Mouse (Mus musculus): ENCODE results near the gene Trim8. TPM values are rescaled to one million over a fixed set of nuclear protein-coding genes. Genes with fewer than 3 reads are reported as not detected.

Trim8 gene
- polyA plus RNA-seq, 1 experiment from 2014 or later: 34.1 TPM

DNA sequence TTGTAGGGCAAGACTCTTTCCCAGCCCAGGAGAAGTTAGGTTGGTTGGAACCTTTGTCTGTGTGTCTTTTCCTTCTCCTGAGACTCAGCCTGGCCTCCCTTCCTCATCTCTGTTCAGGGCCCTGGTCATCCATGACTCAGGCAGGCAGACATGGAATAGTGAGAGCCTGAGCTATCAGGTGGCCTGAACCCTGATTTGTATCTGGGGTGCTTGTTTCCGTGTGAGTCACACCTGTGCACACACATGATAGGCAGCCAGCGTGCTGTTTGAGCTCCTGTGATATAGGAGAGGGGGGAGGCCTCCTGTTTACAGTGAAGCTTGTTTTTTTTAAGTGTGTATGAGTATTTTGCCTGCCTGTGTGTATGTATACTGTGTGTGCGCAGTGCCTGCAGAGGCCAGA is 7.7 kb downstream of the Trim8 start:
- Histone ChIP-seq H3K9ac (replicated peaks; ENCODE audit: low read depth) (no peak overlapping the region), H3K27ac (ENCODE audit: low read length) (peak overlapping the region; percentile 100), H3K36me3 (ENCODE audit: insufficient read depth, low read length) (peaks cover 20% of the 10 kb centered on the region; the same call in 1 of the 2 replicates), H3K4me2 (replicated peaks; ENCODE audit: low read depth, low read length) (no peak overlapping the region; the same call in none of the 2 replicates), H3K4me3 (ENCODE audit: low read depth, low read length) (no peak overlapping the region), H3K27me3 (replicated peaks; ENCODE audit: insufficient read depth, low read length) (no peaks in the 10 kb centered on the region), H3K9me3 (ENCODE audit: low read length) (no peaks in the 10 kb centered on the region), H3K4me1 (ENCODE audit: insufficient read depth, low read depth, low read length) (peaks cover 54% of the 10 kb centered on the region)
- TF ChIP-seq EP300 (IDR thresholded peaks at IDR 0.05) (no peak), CTCF (IDR thresholded peaks at IDR 0.05) (no peak)
- ATAC-seq (no peak), DNase-seq (ENCODE audit: low spot score) (no peak)
- 49% methylated on average over 3 of the region's 3 CpGs for WGBS

DNA sequence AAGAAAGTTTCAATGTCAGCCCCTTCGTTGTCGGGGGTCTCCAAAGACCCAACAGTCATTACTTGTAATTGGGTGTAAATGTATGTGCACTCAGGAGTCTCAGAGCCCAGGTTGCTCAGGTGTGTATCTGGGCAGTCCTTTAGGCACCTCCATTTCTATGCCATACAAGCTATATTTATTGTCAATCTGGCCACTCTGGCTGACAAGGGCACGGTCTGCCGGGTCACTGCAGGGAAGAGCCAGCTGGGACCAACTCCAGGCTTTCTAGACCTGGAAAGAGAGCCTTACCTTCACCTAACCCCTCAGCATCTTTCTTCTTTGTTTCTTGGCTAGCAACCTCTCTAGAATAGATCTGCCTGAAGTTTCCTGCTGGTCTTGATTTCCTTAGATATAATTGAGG is 8.2 kb downstream of the Trim8 start:
- H3K9me3 ChIP-seq (ENCODE audit: low read length): no peaks in the 10 kb centered on the region
- no peak overlapping the region for H3K4me3 ChIP-seq (ENCODE audit: low read depth, low read length)
- H3K4me2 ChIP-seq (replicated peaks; ENCODE audit: low read depth, low read length): peak overlapping the region; percentile 22
- H3K4me1 ChIP-seq (ENCODE audit: insufficient read depth, low read depth, low read length): peaks cover 53% of the 10 kb centered on the region
- H3K27ac ChIP-seq (ENCODE audit: low read length): peak overlapping the region; percentile 100
- no peaks in the 10 kb centered on the region for H3K27me3 ChIP-seq (replicated peaks; ENCODE audit: insufficient read depth, low read length)
- ATAC-seq: no peak
- H3K9ac ChIP-seq (replicated peaks; ENCODE audit: low read depth): no peak overlapping the region
- no peak for TF ChIP-seq CTCF (IDR thresholded peaks at IDR 0.05)
- no peak for TF ChIP-seq EP300 (IDR thresholded peaks at IDR 0.05)
- DNase-seq (ENCODE audit: low spot score): no peak
- H3K36me3 ChIP-seq (ENCODE audit: insufficient read depth, low read length): peaks cover 25% of the 10 kb centered on the region
- WGBS: 78% methylated on average over 4 of the region's 4 CpGs

DNA sequence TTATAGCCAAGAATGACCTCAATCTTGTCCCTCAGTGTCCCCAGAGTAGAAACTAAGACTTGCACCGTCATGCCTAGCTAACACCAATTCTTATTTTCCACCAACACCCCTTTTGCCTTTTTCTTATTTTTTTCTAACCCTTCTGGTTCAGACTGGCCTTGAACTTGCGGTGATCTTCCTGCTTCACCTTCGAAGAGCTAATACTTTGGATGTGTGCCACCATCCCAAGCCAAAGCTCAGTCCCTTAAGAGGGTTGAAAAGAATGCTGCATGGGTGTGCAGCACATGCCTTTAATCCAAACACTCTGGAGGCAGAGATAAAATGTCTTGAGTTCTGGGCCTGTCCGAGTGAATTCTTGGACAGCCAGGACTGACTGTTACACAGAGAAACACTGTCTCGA is 8.9 kb downstream of the Trim8 start:
- H3K4me2 ChIP-seq (replicated peaks; ENCODE audit: low read depth, low read length): peak overlapping the region; percentile 22; the same call in 1 of the 2 replicates
- TF ChIP-seq EP300 (IDR thresholded peaks at IDR 0.05): no peak
- no peak for TF ChIP-seq CTCF (IDR thresholded peaks at IDR 0.05)
- H3K36me3 ChIP-seq (ENCODE audit: insufficient read depth, low read length): peaks cover 31% of the 10 kb centered on the region
- DNase-seq (ENCODE audit: low spot score): peak; percentile 69
- 18% methylated on average over 5 of the region's 5 CpGs for WGBS
- H3K27me3 ChIP-seq (replicated peaks; ENCODE audit: insufficient read depth, low read length): no peaks in the 10 kb centered on the region
- no peak overlapping the region for H3K4me3 ChIP-seq (ENCODE audit: low read depth, low read length)
- peaks cover 51% of the 10 kb centered on the region for H3K4me1 ChIP-seq (ENCODE audit: insufficient read depth, low read depth, low read length)
- peak; percentile 19; the same call in 1 of the 2 replicates for ATAC-seq
- H3K27ac ChIP-seq (ENCODE audit: low read length): peak overlapping the region; percentile 100
- no peak overlapping the region for H3K9ac ChIP-seq (replicated peaks; ENCODE audit: low read depth)
- H3K9me3 ChIP-seq (ENCODE audit: low read length): no peaks in the 10 kb centered on the region

DNA sequence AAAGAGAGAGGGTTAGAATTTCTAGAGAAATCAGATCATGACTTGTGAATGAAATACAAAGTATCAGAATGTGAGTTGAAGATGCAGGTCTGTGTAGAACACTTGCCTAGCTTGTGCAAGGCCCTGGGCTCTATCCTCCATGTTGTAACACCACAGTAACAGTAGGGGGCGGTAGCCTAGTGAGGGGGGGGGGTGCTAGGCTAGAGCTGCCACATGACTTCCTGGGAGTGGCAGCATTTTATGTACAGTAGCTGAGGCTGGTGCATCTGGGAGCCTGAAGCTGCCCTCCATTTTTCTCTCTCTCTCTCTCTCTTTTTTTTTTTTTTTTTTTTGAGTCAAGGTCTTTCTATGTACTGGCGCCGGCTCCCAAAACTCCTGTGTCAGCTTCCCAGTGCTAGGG is 9.3 kb downstream of the Trim8 start:
- H3K27me3 ChIP-seq (replicated peaks; ENCODE audit: insufficient read depth, low read length): no peaks in the 10 kb centered on the region
- TF ChIP-seq EP300 (IDR thresholded peaks at IDR 0.05): no peak
- TF ChIP-seq CTCF (IDR thresholded peaks at IDR 0.05): peak; percentile 76
- ATAC-seq (peak; percentile 59), DNase-seq (ENCODE audit: low spot score) (peak; percentile 75)
- peaks cover 51% of the 10 kb centered on the region for H3K4me1 ChIP-seq (ENCODE audit: insufficient read depth, low read depth, low read length)
- no peak overlapping the region for H3K9ac ChIP-seq (replicated peaks; ENCODE audit: low read depth)
- WGBS: 26% methylated on average over 3 of the region's 3 CpGs
- no peak overlapping the region for H3K4me2 ChIP-seq (replicated peaks; ENCODE audit: low read depth, low read length)
- no peak overlapping the region for H3K4me3 ChIP-seq (ENCODE audit: low read depth, low read length)
- H3K9me3 ChIP-seq (ENCODE audit: low read length): no peaks in the 10 kb centered on the region
- peak overlapping the region; percentile 100 for H3K27ac ChIP-seq (ENCODE audit: low read length)
- peaks cover 35% of the 10 kb centered on the region for H3K36me3 ChIP-seq (ENCODE audit: insufficient read depth, low read length)

DNA sequence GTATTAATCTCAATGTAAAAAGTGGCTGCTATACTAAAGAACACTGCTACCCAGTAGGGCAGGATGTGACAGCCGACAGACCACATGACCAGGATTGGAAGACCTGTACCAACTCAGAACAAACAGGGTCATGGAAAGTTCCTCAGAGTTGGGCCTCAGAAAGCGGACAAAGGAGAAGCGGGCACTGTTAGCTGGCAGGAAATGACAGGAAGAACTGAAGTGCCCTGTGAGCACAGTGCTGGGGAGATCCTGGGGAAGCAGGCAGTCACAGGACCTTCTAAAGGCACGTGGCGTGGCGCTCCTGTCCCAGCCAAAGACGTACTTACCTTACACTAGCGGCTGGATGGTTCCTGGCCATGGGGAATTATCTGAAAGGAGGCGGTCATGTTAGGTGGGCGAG is 9.8 kb downstream of the Trim8 start:
- H3K4me2 ChIP-seq (replicated peaks; ENCODE audit: low read depth, low read length): 0 out of 2 replicates have a peak overlapping the region, but pooled peaks have one; percentile 8
- 45% methylated on average over 10 of the region's 10 CpGs for WGBS
- H3K4me1 ChIP-seq (ENCODE audit: insufficient read depth, low read depth, low read length): peaks cover 50% of the 10 kb centered on the region
- H3K9me3 ChIP-seq (ENCODE audit: low read length): no peaks in the 10 kb centered on the region
- H3K36me3 ChIP-seq (ENCODE audit: insufficient read depth, low read length): peaks cover 37% of the 10 kb centered on the region
- H3K9ac ChIP-seq (replicated peaks; ENCODE audit: low read depth): no peak overlapping the region
- no peak; the same call in 1 of the 2 replicates for TF ChIP-seq EP300 (IDR thresholded peaks at IDR 0.05)
- TF ChIP-seq CTCF (IDR thresholded peaks at IDR 0.05): no peak
- no peak overlapping the region for H3K4me3 ChIP-seq (ENCODE audit: low read depth, low read length)
- H3K27ac ChIP-seq (ENCODE audit: low read length): peak overlapping the region; percentile 100
- no peaks in the 10 kb centered on the region for H3K27me3 ChIP-seq (replicated peaks; ENCODE audit: insufficient read depth, low read length)
- peak; percentile 80 for DNase-seq (ENCODE audit: low spot score)
- ATAC-seq: peak; percentile 65

DNA sequence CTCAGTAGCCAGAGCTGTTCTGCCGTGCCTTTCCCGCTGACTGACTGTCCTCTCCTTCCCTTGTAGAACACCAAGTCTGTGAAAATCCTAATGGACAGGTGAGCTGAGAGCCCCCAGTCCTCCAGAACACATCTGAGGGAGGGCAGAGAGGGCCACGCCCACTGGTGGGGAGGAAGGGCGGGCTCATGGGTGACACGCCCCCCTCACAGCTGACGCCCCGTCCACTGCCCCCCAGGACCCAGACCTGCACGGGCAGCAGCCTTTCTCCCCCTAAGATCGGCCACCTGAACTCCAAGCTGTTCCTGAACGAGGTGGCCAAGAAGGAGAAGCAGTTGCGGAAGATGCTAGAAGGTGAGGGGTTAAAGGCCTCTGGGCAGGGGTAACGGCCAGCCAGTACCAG is 12.9 kb downstream of the Trim8 start:
- Histone ChIP-seq H3K9ac (replicated peaks; ENCODE audit: low read depth) (no peak overlapping the region), H3K4me2 (replicated peaks; ENCODE audit: low read depth, low read length) (no peak overlapping the region), H3K9me3 (ENCODE audit: low read length) (no peaks in the 10 kb centered on the region), H3K4me3 (ENCODE audit: low read depth, low read length) (no peak overlapping the region), H3K4me1 (ENCODE audit: insufficient read depth, low read depth, low read length) (peaks cover 32% of the 10 kb centered on the region), H3K36me3 (ENCODE audit: insufficient read depth, low read length) (peaks cover 37% of the 10 kb centered on the region), H3K27me3 (replicated peaks; ENCODE audit: insufficient read depth, low read length) (no peaks in the 10 kb centered on the region), H3K27ac (ENCODE audit: low read length) (no peak overlapping the region)
- no peak for DNase-seq (ENCODE audit: low spot score)
- WGBS: 77% methylated on average over 12 of the region's 12 CpGs
- no peak for ATAC-seq
- no peak for TF ChIP-seq CTCF (IDR thresholded peaks at IDR 0.05)
- no peak for TF ChIP-seq EP300 (IDR thresholded peaks at IDR 0.05)

Data from lung, postnatal 0 days (tissue).